Mouse (Mus musculus): Measurements from ENCODE around the gene Ncoa6.
A peak's percentile ranks its signal among the peaks of the same experiment; 100 is the strongest.

- no peak for TF ChIP-seq CHD2 (IDR thresholded peaks at IDR 0.05; ENCODE audit: low read depth, low read length)
- TF ChIP-seq MAFK (IDR thresholded peaks at IDR 0.05; ENCODE audit: insufficient read depth, low read depth, low read length), result peak; percentile 77
- TF ChIP-seq ZC3H11A (IDR thresholded peaks at IDR 0.05; ENCODE audit: borderline replicate concordance, low read depth, low read length), result no peak
- no peak for TF ChIP-seq ZNF384 (IDR thresholded peaks at IDR 0.05; ENCODE audit: low read depth, low read length)
- TF ChIP-seq HCFC1 (IDR thresholded peaks at IDR 0.05; ENCODE audit: borderline replicate concordance, insufficient read depth, low read length), result peak; percentile 61; the same call in 1 of the 2 replicates
These were observed 44.0 kb upstream of the Ncoa6 start, which contains the start of the genes Acss2 and Ggt7 for GRCm38 (mm10) chr2:155517455-155518423.
